Mouse (Mus musculus) lung, postnatal 0 days (tissue): ENCODE results near the gene Olfr917. TPM values are rescaled to one million over a fixed set of nuclear protein-coding genes. Genes with fewer than 3 reads are reported as not detected.

Experiments used
- ATAC-seq: fragments of 200-750 bp; cut with Nextera tagmentation; 2 replicates; pipeline ENCODE4 v1.8.0; 2017; ENCODE audit warnings: moderate library complexity
- DNase-seq: peaks from one replicate; pipeline ENCODE4 v3.0.0-alpha.2; 2016; ENCODE audit warnings: low spot score
- H3K27ac ChIP-seq: fragments of 300-500 bp; sonication (generic); 2 replicates; pipeline ENCODE4 v1.5.1; 2014; ENCODE audit warnings: antibody characterized with exemption, mild to moderate bottlenecking, low read length, mixed read lengths
- H3K27me3 ChIP-seq: fragments of 300-500 bp; sonication (generic); replicated peaks from 2 replicates; pipeline ENCODE4 v1.6.1; 2014; ENCODE audit warnings: low read length, mixed read lengths; ENCODE audit not compliant: insufficient read depth
- H3K36me3 ChIP-seq: fragments of 300-500 bp; sonication (generic); 2 replicates; pipeline ENCODE4 v1.6.1; 2014; ENCODE audit warnings: low read length, mixed read lengths; ENCODE audit not compliant: insufficient read depth
- H3K4me1 ChIP-seq: fragments of 300-500 bp; sonication (generic); 2 replicates; pipeline ENCODE4 v1.6.1; 2014; ENCODE audit warnings: antibody characterized with exemption, low read depth, low read length, mixed read lengths; ENCODE audit not compliant: insufficient read depth
- H3K4me2 ChIP-seq: fragments of 300-500 bp; sonication (generic); replicated peaks from 2 replicates; pipeline ENCODE4 v1.6.1; 2014; ENCODE audit warnings: low read depth, mild to moderate bottlenecking, low read length, moderate library complexity, mixed read lengths
- H3K4me3 ChIP-seq: fragments of 300-500 bp; sonication (generic); 2 replicates; pipeline ENCODE4 v1.5.1; 2014; ENCODE audit warnings: low read depth, low read length
- H3K9ac ChIP-seq: fragments of 300-500 bp; sonication (generic); replicated peaks from 2 replicates; pipeline ENCODE4 v1.6.1; 2014; ENCODE audit warnings: low read depth, mild to moderate bottlenecking
- H3K9me3 ChIP-seq: fragments of 300-500 bp; sonication (generic); 2 replicates; pipeline ENCODE4 v1.6.1; 2016; ENCODE audit warnings: low read length, mixed read lengths
- CTCF ChIP-seq: IDR thresholded peaks from 2 replicates; pipeline ENCODE4 v1.5.1; 2016; ENCODE audit warnings: antibody characterized with exemption, mild to moderate bottlenecking
- EP300 ChIP-seq: IDR thresholded peaks from 2 replicates; pipeline ENCODE4 v1.6.1; 2016; ENCODE audit warnings: antibody characterized with exemption, mild to moderate bottlenecking, control low read depth
- WGBS: fragments of 180-500 bp; shearing (Covaris S2); extraction: QIAGEN DNeasy Blood & Tissue Kit; methylation state at CpG from one replicate; pipeline ENCODE4 v1.1.7; 2014; 5-methylcytosine and 5-hydroxymethylcytosine counted together
- polyA plus RNA-seq: library from polyadenylated mRNA; unstranded; fragments of >200 nt; fragmentation: Nextera tagmentation; extraction: Ambion mirVana; gene quantifications from 2 replicates; pipeline ENCODE4 v1.2.1, GENCODE M21; 2015

Gene Olfr917
- not detected in 2 replicates for polyA plus RNA-seq

DNA sequence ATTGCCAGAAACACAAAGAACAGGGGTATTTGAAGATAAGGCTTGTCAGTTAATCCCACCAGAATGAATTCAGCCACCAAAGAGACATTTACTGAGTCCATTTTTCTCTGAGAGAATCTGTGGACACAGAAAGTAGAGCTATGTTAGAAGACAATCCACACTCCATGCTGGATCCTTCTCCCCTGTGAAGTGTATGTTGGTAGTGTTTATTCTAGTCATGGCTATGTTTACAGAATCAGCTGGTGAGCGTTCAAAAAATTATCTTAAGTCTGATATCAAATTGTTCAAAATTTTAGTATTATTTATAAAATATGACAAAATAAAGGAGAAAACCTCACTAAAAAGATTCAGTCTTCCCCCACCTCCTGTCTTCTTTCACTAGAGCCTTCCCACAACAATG, at the start of gene Olfr917:
Gene Olfr917, minus strand, starts transcription at position 101 of the 400 bp plus-strand sequence.
- 49% methylated on average over 1 of the region's 1 CpGs for WGBS
- Histone ChIP-seq H3K9ac (no peak within 1 kb of the TSS), H3K27ac (no peak within 1 kb of the TSS)

DNA sequence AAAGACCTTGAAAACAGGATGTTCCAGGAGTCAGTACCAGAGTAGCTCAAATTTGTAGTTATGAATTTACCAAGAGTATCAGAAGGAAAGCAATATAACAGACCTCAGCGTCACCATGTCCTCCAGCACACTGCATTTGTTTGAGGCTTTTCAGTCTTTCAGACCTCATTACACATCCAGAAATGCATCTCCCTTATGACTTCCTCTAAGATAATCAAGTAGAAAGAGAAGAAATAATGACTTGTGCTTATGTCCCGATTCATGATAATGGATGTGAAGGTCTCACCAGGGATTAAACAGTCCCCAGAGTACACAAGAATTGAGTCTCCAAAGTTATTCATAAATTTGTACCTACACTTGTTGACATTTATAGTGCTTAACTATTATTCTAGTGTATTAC, 8.9 kb upstream of the Olfr917 start, which contains the start of gene Olfr918:
Gene Olfr918, minus strand, starts transcription at position 101 of the 400 bp plus-strand sequence.
- H3K9me3 ChIP-seq, result no peaks in the 10 kb centered on the region

More for the DNA sequence above, at the start of gene Olfr917:
- Histone ChIP-seq H3K4me1 (no peaks in the 10 kb centered on the region), H3K27me3 (no peaks in the 10 kb centered on the region), H3K4me3 (no peak within 1 kb of the TSS), H3K36me3 (no peaks in the 10 kb centered on the region), H3K9me3 (no peaks in the 10 kb centered on the region), H3K4me2 (no peak within 1 kb of the TSS)
- TF ChIP-seq EP300 (no peak), CTCF (no peak)
- no peak for DNase-seq
- no peak for ATAC-seq

GRCm38 (mm10) chr9:38672887-38673286, 7.2 kb upstream of the Olfr917 start:
- DNase-seq (no peak), ATAC-seq (no peak)
- WGBS, result 65% methylated on average over 2 of the region's 2 CpGs

More for the DNA sequence above, 8.9 kb upstream of the Olfr917 start, which contains the start of gene Olfr918:
- Histone ChIP-seq H3K27me3 (no peaks in the 10 kb centered on the region), H3K4me2 (no peak within 1 kb of the TSS), H3K4me3 (no peak within 1 kb of the TSS), H3K27ac (no peak within 1 kb of the TSS), H3K9ac (no peak within 1 kb of the TSS), H3K4me1 (no peaks in the 10 kb centered on the region), H3K36me3 (no peaks in the 10 kb centered on the region)
- no peak for ATAC-seq
- no peak for DNase-seq
- 73% methylated on average over 2 of the region's 2 CpGs for WGBS
- TF ChIP-seq CTCF (no peak), EP300 (no peak)

DNA sequence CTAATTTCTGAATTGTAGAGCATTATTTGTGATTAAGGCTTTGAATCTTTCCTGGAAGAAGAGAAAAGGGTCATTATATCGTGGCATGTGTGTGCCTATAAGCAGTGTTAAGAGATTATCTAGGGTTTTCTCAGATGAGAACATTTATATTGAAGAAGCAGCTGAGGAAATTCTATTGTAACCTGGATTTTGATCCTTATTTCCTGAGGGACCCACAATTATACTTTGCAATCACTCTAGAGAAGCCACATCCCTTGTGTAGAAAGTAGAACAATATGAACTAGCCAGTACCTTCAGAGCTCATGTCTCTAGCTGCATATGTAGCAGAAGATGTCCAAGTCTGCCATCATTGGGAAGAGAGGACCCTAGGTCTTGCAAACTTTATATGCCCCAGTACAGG, 5.9 kb downstream of the Olfr917 start, which contains the start of gene Olfr916:
Gene Olfr916, minus strand, starts transcription at position 101 of the 400 bp plus-strand sequence.
- ATAC-seq (no peak), DNase-seq (no peak)
- Histone ChIP-seq H3K27ac (no peak within 1 kb of the TSS), H3K36me3 (no peaks in the 10 kb centered on the region), H3K4me3 (no peak within 1 kb of the TSS), H3K9ac (no peak within 1 kb of the TSS), H3K4me1 (no peaks in the 10 kb centered on the region), H3K27me3 (no peaks in the 10 kb centered on the region), H3K4me2 (no peak within 1 kb of the TSS), H3K9me3 (no peaks in the 10 kb centered on the region)
- 38% methylated on average over 1 of the region's 1 CpGs for WGBS
- TF ChIP-seq CTCF (no peak), EP300 (no peak)

More at GRCm38 (mm10) chr9:38672887-38673286, 7.2 kb upstream of the Olfr917 start:
- H3K4me2 ChIP-seq, result no peak overlapping the region
- no peak overlapping the region for H3K4me3 ChIP-seq
- no peak overlapping the region for H3K9ac ChIP-seq
- no peaks in the 10 kb centered on the region for H3K27me3 ChIP-seq
- TF ChIP-seq EP300 (no peak), CTCF (no peak)
- H3K27ac ChIP-seq, result no peak overlapping the region
- no peaks in the 10 kb centered on the region for H3K4me1 ChIP-seq
- no peaks in the 10 kb centered on the region for H3K9me3 ChIP-seq
- H3K36me3 ChIP-seq, result no peaks in the 10 kb centered on the region

DNA sequence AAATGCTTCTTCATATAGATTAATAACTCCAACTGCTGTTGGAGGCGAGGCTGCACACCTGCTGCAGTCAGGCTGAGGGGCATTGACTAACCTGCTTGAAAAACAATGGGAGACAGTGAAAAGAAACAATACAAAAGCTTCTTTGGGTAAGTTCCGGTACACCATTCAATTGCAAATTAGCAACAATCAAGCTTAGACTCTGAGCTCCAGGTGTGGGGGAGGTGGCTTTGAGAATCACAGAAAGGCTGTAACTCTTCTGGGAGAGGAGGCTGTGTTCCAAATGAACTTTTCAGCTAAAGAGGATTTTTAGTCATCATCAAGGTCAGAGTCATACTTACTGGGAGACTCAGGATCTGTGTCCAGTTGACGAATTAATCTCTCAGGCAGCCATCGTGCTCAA, 33.2 kb downstream of the Olfr917 start:
- Histone ChIP-seq H3K27me3 (no peaks in the 10 kb centered on the region), H3K4me3 (no peak overlapping the region), H3K9me3 (no peaks in the 10 kb centered on the region), H3K9ac (no peak overlapping the region), H3K36me3 (no peaks in the 10 kb centered on the region), H3K4me2 (no peak overlapping the region), H3K27ac (no peak overlapping the region), H3K4me1 (no peaks in the 10 kb centered on the region)
- 68% methylated on average over 4 of the region's 4 CpGs for WGBS
- ATAC-seq (no peak), DNase-seq (no peak)
- TF ChIP-seq CTCF, result no peak
- TF ChIP-seq EP300, result no peak

Other genes starting within 250 kb of the Olfr917 start
- gene Olfr901, start 236.4 kb downstream of the Olfr917 start, polyA plus RNA-seq, result not detected in 2 replicates
- not detected in 2 replicates for gene Olfr902, start 218.2 kb downstream of the Olfr917 start, polyA plus RNA-seq
- not detected in 2 replicates for gene Olfr904, start 202.7 kb downstream of the Olfr917 start, polyA plus RNA-seq
- not detected in 2 replicates for gene Olfr905, start 194.7 kb downstream of the Olfr917 start, polyA plus RNA-seq
- not detected in 2 replicates for gene Olfr906, start 178.8 kb downstream of the Olfr917 start, polyA plus RNA-seq
- not detected in 2 replicates for gene Olfr907, start 170.0 kb downstream of the Olfr917 start, polyA plus RNA-seq
- not detected in 2 replicates for gene Olfr911-ps1, start 144.3 kb downstream of the Olfr917 start, polyA plus RNA-seq
- not detected in 2 replicates for gene Olfr910, start 128.0 kb downstream of the Olfr917 start, polyA plus RNA-seq
- not detected in 2 replicates for gene Olfr912, start 85.7 kb downstream of the Olfr917 start, polyA plus RNA-seq
- gene Olfr913, start 73.1 kb downstream of the Olfr917 start, polyA plus RNA-seq, result not detected in 2 replicates
- not detected in 2 replicates for gene Olfr914, start 60.7 kb downstream of the Olfr917 start, polyA plus RNA-seq
- not detected in 2 replicates for gene Olfr916, start 6.0 kb downstream of the Olfr917 start, polyA plus RNA-seq
- not detected in 2 replicates for gene Olfr918, start 8.8 kb upstream of the Olfr917 start, polyA plus RNA-seq
- not detected in 2 replicates for gene Olfr919, start 37.8 kb upstream of the Olfr917 start, polyA plus RNA-seq
- 30.3 and 34.9 TPM in 2 replicates for gene Vwa5a, start 52.4 kb upstream of the Olfr917 start, polyA plus RNA-seq
- 0.14 and 0.17 TPM in 2 replicates for gene Olfr920, start 86.5 kb upstream of the Olfr917 start, polyA plus RNA-seq
- not detected in 2 replicates for gene Olfr921, start 107.2 kb upstream of the Olfr917 start, polyA plus RNA-seq
- gene Olfr922, start 148.8 kb upstream of the Olfr917 start, polyA plus RNA-seq, result not detected in 2 replicates
- not detected in 2 replicates for gene Olfr923, start 160.7 kb upstream of the Olfr917 start, polyA plus RNA-seq
- not detected in 2 replicates for gene Olfr924, start 178.6 kb upstream of the Olfr917 start, polyA plus RNA-seq
- gene Olfr26, start 189.2 kb upstream of the Olfr917 start, polyA plus RNA-seq, result not detected in 2 replicates
- not detected in 2 replicates for gene Olfr926, start 211.3 kb upstream of the Olfr917 start, polyA plus RNA-seq